Mouse (Mus musculus) CD4-positive, CD25-positive, alpha-beta regulatory T cell (primary cell): ENCODE measurements around the gene Efna5. TPM values are rescaled to one million over a fixed set of nuclear protein-coding genes. Genes with fewer than 3 reads are reported as not detected.

Experiments
- polyA plus RNA-seq: library from polyadenylated mRNA; unstranded; fragments of 100-300 nt; shearing (Covaris generic); gene quantifications from one replicate; pipeline ENCODE4 v1.2.1, GENCODE M21; 2017

Efna5 gene
- not detected for polyA plus RNA-seq

DNA sequence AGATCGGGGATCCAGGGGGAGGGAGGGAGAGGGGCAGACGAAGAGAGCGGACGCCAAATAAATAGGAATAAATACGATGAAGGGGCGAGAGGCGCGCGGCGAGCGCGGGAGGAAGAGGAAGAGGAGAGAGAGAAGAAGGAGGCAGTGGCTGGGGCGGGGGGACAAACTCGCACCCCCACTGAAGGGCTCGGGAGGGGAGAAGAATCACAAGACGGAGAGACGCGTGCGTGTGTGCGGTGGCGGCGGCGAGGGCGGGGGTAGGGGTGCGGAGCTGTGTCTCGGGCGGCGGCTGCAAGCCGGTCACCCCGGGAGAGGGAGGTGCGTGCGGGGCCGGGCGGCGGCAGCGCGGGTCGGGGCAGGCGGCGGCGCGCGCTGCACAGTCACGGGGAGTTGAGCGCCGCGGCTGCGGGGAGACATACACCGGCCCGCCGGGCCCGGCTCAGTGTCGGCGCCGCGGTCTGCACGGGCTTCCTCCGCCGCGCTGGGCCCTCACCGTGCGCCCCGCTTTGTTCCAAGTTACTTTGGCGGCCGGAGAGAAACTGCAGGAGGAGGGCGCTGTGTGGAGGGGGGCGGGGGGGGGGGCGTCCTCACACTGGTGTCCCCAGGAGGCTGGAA is at the start of gene Efna5:
TSS of gene Efna5 (minus strand) at position 142 of the 615 bp plus-strand sequence.

